Comparison of ENCODE assay signal across 8 mouse cellular contexts in genomic region chr7:27332353-27333199, GRCm38 (mm10). TPM values are rescaled to one million over a fixed set of nuclear protein-coding genes. Genes with fewer than 3 reads are reported as not detected.
DNase-seq lines count a peak whose midpoint lies in the region; ATAC-seq lines count a peak whose summit lies in the region.

No protein-coding gene starts in this region.

- peak; percentile 89 for DNase-seq in ZHBTc4 (ENCODE audit: low read depth, low spot score)
- DNase-seq in cerebellum, postnatal 14 days: peak; percentile 81 to 91
- DNase-seq in gastrocnemius, postnatal 10 days: peak; percentile 94
- peak; percentile 93 for DNase-seq in induced T-regulatory cell, adult 2 months (ENCODE audit: low read depth)
- peak; percentile 81 for DNase-seq in left cerebral cortex, postnatal 4 days
- peak; percentile 98 for DNase-seq in midbrain, embryonic 11.5 days (ENCODE audit: low spot score, missing footprints)
- peak; percentile 77 for DNase-seq in skeletal muscle tissue, adult 2 months (ENCODE audit: low read depth, low spot score)

- H3K27ac ChIP-seq in midbrain, embryonic 11.5 days (ENCODE audit: low read depth, low read length): no peak overlapping the region

- no peak for ATAC-seq in midbrain, embryonic 11.5 days (ENCODE audit: low FRiP score)
- ATAC-seq in erythroid progenitor cell, adult 5-6 weeks (replicated peaks; ENCODE audit: low FRiP score, poor library complexity, severe bottlenecking): no peak

- peaks cover 50% of the 10 kb centered on the region for H3K4me1 ChIP-seq in midbrain, embryonic 11.5 days (ENCODE audit: control insufficient read depth, insufficient read depth, low read length)

- no peak overlapping the region; the same call in 1 of the 2 replicates for H3K9ac ChIP-seq in midbrain, embryonic 11.5 days (ENCODE audit: low read length)

- peaks cover 85% of the 10 kb centered on the region for H3K27me3 ChIP-seq in midbrain, embryonic 11.5 days (ENCODE audit: control insufficient read depth, insufficient read depth, low read length)

- H3K36me3 ChIP-seq in midbrain, embryonic 11.5 days (ENCODE audit: control insufficient read depth, insufficient read depth, low read length): no peaks in the 10 kb centered on the region

- H3K9me3 ChIP-seq in midbrain, embryonic 11.5 days (ENCODE audit: control insufficient read depth, low read length): no peaks in the 10 kb centered on the region

- intact Hi-C loops in left cerebral cortex, postnatal 4 days (cut with DNase I): loop anchor here (5.0 to 10.0 kb wide), 2 partner anchors 70 to 172 kb away; no protein-coding TSS in a partner anchor

- 1% methylated on average over 38 of the region's 39 CpGs for WGBS in midbrain, embryonic 11.5 days

- H3K4me3 ChIP-seq in midbrain, embryonic 11.5 days (ENCODE audit: low read depth, low read length): peak overlapping the region; percentile 35

- peak overlapping the region; percentile 68 for H3K4me2 ChIP-seq in midbrain, embryonic 11.5 days

RNA-seq across cellular contexts. Expression of gene Ltbp4, which starts 4.9 kb away (rescaled TPM):
- 100 to 1,000 TPM; 131 to 165 TPM for total RNA-seq in gastrocnemius, postnatal 10 days (2021)
- total RNA-seq in left cerebral cortex, postnatal 4 days (2021): 10 to 100 TPM; 41.9 to 52.7 TPM
- polyA plus RNA-seq in midbrain, embryonic 11.5 days (2014; fragmentation: Nextera tagmentation; extraction: Ambion mirVana): 2.9 and 5.8 TPM in 2 replicates
- total RNA-seq in erythroid progenitor cell, adult 5-6 weeks (2015; ENCODE audit: low replicate concordance): not detected in 2 replicates
- total RNA-seq in erythroid progenitor cell, adult 5-6 weeks (2017; ENCODE audit: low replicate concordance): 0.61 TPM in 1 of 2 replicates, not detected in the other

RNA-seq across cellular contexts. Expression of gene Shkbp1, which starts 23.2 kb away (rescaled TPM):
- 1 to 10 TPM; 6.1 to 8.1 TPM for total RNA-seq in gastrocnemius, postnatal 10 days (2021)
- 10 to 100 TPM; 47.2 to 52.4 TPM for total RNA-seq in left cerebral cortex, postnatal 4 days (2021)
- polyA plus RNA-seq in midbrain, embryonic 11.5 days (2014; fragmentation: Nextera tagmentation; extraction: Ambion mirVana): 45.9 and 50.7 TPM in 2 replicates
- total RNA-seq in erythroid progenitor cell, adult 5-6 weeks (2015; ENCODE audit: low replicate concordance): 11.5 and 20.5 TPM in 2 replicates
- total RNA-seq in erythroid progenitor cell, adult 5-6 weeks (2017; ENCODE audit: low replicate concordance): 4.7 and 5.1 TPM in 2 replicates

RNA-seq across cellular contexts. Expression of gene Gm20479, which starts 24.6 kb away (rescaled TPM):
- not detected for total RNA-seq in gastrocnemius, postnatal 10 days (2021)
- total RNA-seq in left cerebral cortex, postnatal 4 days (2021): not detected
- not detected in 2 replicates for polyA plus RNA-seq in midbrain, embryonic 11.5 days (2014; fragmentation: Nextera tagmentation; extraction: Ambion mirVana)
- 8.0 TPM in 1 of 2 replicates, not detected in the other for total RNA-seq in erythroid progenitor cell, adult 5-6 weeks (2015; ENCODE audit: low replicate concordance)
- not detected in 2 replicates for total RNA-seq in erythroid progenitor cell, adult 5-6 weeks (2017; ENCODE audit: low replicate concordance)

Comparison
In these comparisons a context has a peak if more than half of its experiments do, and no peak if none do; other contexts are left out.
1. RNA of gene Ltbp4, which starts 4.9 kb away (total RNA-seq): 131 to 165 TPM in gastrocnemius, postnatal 10 days and 41.9 to 52.7 TPM in left cerebral cortex, postnatal 4 days; 0.61 TPM in erythroid progenitor cell, adult 5-6 weeks; every median in the first group is over 10 times any median in the second.
2. Peak in every context shown above with its lines, with median percentiles within 50 percentile points of each other: DNase-seq.